Mouse (Mus musculus) hindlimb bud, embryonic 11.5 days (tissue): ENCODE data around the gene Hlcs.

ENCODE experiments used
- DNase-seq: peaks from one replicate; pipeline ENCODE4 v3.0.0-alpha.2; 2012; ENCODE audit warnings: low read depth, low spot score; ENCODE audit errors: extremely low spot score

The Hlcs gene

DNA sequence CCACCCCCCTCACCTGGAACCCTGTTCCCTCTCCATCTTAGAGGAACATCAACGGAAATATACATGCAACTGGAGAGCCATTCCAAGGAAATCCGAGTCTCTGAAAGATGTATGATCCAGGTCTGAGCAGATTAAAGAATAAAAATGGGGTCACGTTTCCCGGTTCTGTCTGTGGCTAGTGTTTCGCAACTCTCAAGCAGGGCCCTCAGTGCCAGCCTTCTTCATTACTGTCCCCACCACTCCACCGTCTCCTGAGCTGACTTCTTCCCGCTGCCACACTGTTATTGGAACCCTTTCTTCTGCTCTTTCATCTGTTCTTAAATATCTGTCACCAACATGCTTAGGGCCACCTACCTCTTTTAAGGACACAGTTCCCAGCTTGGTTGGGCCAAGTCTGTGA is 200.2 kb downstream of the Hlcs start:
- DNase-seq = no peak

GRCm38 (mm10) chr16:94097724-94098455 is 215.5 kb downstream of the Hlcs start:
- DNase-seq = no peak

- DNase-seq = no peak
Measured at GRCm38 (mm10) chr16:94096479-94096878, 216.9 kb downstream of the Hlcs start.

DNA sequence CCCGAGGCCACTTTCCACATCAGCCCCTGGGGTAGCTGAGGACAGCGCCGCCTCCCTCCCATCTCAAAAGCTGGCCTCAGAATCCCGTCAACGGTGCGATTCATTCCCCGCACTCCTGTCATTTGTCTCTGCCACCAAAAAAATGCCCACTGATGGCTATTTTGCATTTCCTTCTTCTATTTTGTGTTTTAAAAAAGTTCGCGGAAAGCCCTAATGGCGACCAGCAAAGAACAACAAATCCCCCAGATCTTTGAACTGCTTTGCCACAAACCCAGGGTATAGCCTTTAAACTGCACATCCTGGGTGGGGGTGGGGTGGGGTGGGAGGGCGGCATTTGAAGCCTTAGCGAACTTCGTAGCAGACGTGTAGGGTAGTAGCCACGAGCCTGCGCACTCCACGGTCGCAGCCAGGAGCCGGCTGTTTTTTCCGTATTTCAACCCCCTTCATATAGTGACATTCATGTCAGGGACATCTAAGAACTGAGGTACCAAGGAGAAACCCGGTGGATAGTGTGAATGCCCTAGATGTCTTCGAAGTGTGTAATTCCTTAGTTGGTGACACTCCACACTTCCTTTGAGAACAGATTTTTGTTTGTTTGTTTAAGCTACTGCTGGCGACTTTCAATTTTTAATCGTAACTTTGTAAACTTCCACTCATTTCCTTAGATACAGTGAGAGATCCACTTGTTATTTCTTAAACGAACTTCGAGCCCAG is 218.1 kb downstream of the Hlcs start:
- DNase-seq = no peak

DNA sequence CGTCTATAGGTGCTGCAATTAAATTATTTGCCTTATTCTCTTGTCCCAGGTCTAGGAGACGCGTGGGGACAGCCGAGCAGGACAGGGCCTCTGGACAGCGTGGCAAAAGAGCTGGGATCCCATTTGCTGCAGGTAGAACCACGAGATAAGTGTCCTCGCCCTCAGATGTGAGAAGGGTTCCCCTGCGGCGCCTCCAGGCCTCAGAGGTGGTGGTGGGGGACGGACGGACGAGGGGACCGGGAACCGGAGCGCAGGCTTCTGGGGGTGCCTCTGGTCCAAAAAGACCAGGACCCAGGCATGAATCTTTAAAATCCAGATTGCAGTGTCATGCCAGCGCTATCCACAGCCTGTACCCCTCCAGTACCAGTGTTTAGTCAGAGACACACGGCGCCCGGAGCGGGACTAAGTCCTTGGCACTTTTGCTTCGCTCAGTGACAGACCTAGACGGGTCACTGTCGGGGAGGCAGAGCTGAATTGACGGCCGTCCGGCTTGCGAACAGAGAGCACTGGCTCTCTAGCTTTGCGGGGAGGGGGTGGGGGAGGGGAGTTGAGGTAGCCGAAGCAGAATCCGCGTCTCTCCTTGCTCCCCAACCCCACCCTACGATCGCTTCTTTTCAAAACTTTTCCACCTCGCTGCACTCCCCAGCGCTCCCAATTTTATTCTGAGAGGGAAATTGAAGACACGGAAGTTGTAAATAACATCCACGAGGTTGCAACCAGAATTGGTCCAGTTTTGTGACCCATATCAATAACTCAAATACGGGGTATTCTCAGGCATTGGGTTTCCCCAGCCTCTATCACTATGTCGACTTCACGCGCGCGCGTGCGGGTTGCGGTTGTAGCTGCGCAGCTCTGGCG is 218.9 kb downstream of the Hlcs start:
- no peak for DNase-seq

GRCm38 (mm10) chr16:94093151-94093863 is 220.1 kb downstream of the Hlcs start:
- DNase-seq = no peak

GRCm38 (mm10) chr16:94092511-94093150 is 220.7 kb downstream of the Hlcs start:
- no peak for DNase-seq

GRCm38 (mm10) chr16:94088819-94089692 is 224.3 kb downstream of the Hlcs start:
- DNase-seq = no peak

DNA sequence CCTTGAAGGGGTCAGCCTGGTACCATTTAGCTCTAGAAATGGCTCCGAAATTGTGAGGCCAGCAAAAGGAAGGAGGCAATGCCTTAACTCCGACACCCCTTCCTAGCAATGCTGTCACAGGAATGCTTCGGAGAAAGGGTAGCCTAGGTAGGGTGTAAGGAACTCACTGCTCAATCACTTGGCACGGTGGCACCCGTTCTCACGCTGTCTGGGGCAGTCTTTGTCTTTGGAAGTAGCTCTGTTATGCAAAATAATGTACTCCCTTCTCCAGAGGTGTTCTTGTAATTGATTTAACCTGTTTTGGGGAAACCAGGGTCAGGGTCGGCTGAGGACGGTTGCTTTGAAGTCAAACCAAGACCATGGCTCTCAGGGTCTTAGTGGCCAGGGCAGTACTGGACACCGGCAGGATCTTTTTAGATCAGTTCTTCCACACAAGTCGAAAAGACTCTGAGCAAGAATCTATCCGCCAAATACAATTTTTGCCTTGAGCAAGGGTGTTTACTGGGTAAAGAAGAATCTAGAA is 225.1 kb downstream of the Hlcs start:
- no peak for DNase-seq

DNA sequence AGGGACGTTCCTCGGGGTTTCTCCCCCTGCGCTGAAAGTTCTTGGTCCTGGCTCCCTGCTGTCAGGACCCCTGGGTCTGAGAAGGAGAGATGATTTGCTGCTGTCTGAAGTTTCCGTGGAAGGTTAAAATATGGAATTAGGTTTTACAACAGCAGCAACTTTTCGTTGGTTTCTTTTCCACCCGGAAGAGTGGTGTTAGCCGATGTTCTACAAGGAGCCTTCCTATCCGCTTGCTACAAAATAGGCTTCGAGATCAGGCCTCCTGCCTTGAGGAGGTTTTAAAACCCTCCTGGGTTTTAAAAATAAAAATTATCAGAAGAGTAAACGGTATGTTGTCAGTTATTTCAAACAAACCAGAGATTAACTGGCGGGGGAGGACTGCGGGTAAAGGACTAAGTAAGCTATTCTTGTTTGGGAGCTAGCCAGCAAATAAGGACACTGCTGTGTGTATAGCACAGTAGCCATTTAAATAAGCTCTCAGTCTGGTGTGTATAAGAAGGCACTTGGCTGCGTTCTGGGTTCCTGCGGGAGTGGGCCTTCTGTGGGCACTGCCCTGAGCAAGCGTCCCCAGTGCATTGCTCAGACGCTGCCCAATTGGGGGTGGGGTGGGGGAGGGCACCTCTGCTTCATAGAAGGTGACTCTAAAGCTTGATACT is 225.7 kb downstream of the Hlcs start:
- no peak for DNase-seq

DNA sequence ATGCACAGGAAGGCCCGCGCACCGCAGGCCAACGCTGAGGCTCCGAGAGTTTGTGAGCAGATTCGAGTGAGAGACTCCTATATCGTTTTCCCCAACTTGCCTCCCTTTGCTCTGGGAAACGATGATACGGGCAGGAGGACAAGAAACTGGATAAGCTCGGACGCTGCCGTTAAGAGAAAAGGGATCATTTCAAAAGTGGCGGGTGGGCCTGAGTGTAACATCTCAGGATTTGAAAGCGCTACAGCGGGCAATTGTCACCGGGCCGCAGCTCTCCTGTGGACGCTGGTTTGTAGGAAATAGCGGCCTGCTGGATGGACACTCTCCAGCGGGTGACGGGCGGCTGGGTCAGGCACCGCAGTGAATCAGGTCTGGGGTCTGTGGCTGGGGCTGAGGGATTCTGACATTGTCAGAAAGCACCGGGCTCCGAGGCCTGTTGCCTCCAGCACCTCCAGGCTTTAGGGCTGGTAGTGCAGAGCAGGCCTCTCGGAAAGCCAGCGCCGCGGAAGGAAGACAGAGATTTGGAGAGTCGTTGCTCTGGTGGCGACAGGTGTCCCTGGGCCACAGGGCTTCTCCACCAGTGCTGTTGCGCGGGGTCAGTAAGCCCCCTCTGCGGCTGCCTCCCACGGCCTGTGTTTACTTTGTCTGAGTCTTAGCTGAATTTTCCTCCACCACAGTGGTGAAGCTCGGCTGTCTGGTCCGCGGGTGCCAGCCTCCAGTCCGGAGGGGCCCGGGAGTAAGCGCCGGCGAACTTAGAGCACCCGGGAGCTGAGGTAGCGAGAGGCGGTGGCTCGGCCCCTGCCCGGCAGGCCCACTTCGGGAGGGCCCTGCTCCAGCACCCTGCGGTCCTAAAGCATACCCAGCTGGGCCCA is 226.4 kb downstream of the Hlcs start:
- no peak for DNase-seq

DNA sequence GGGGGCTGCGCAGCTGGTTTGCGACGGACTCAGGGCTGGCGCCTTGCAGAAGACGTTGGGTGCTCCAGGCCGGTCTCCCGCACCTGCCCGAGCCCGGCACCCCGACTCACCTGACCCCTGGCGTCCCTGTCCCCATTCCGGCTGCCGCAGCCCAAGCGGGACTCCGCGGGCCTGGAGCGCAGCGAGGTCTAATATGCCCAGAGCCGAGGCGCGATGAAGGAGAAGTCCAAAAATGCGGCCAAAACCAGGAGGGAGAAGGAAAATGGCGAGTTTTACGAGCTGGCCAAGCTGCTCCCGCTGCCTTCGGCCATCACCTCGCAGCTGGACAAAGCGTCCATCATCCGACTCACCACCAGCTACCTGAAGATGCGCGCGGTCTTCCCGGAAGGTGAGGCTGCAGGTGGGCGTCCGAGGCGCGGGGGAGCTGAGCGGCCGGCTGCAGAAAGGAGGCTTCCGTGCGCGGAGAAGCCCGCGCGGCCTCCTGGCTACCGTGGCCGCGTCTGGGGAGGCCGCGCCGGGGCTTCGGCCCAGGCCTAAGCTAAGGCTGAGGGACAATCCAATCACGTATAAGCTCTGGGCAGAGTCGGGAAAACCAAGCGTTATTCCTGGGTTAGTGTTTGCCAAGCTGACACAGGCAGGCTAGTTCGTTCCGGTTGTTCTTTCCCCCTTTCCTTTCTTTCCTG is 227.6 kb downstream of the Hlcs start:
- no peak for DNase-seq

- no peak for DNase-seq
Measured at GRCm38 (mm10) chr16:94084711-94085602, 228.4 kb downstream of the Hlcs start, which contains the start of gene Sim2. Gene Sim2 (plus strand): TSS chr16:94084931.

GRCm38 (mm10) chr16:94083848-94084525 is 229.4 kb downstream of the Hlcs start:
- DNase-seq = no peak

DNA sequence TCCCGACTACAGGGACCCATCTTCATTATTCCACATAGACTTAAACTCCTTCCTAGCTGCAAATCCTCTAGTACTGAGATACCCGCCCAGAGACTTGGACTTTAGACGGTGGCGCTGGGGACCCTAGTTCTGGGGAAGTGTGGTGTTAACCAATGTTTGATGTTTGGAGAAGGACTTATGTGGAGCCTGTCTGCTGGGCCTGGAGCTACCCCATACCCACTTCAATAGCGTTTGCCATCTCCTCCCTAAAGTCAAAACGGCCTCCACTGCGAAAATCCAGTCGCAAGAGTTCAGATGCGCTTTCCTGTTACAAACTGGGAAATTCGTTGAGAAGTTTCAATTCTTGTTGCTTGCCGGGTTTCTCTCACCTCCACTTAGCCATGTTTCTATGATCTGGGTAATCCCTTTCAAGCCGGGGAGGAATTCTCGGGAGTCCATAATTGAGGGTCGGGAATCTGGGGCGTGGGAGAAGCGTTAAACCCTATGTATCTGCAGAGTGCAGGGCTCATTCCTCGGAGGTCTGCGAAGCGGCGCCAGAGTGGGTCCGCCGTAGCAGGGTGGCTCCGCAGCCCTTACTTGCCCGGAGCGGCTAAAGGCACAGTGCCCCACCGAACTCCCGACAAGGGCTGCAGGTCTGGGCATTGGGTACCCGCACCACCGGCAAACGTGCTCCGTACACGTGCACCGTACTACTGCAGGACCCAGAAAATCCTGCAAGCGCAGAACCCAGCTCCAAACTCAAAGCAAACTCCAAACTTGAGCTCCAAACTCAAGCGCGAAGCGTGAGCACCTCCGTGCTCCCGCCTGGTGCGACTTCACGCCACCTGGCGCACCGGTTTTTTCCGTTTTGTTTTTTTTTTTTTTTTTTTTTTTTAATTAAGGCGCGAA is 230.2 kb downstream of the Hlcs start:
- DNase-seq = no peak
